Mouse (Mus musculus) mature B cell (primary cell): ENCODE measurements at regions not wholly inside any gene's neighbourhood (a gene's known extent, or its start where the extent isn't known, plus 50 kb on each side); places are given as distances from the start of the nearest gene placed in this dataset.

Source experiments
- in situ Hi-C: fragments of 300-500 bp; cut with MboI; formaldehyde crosslinking; loops from 2 replicates; pipeline ENCODE4 v1.14.3; 2019

DNA sequence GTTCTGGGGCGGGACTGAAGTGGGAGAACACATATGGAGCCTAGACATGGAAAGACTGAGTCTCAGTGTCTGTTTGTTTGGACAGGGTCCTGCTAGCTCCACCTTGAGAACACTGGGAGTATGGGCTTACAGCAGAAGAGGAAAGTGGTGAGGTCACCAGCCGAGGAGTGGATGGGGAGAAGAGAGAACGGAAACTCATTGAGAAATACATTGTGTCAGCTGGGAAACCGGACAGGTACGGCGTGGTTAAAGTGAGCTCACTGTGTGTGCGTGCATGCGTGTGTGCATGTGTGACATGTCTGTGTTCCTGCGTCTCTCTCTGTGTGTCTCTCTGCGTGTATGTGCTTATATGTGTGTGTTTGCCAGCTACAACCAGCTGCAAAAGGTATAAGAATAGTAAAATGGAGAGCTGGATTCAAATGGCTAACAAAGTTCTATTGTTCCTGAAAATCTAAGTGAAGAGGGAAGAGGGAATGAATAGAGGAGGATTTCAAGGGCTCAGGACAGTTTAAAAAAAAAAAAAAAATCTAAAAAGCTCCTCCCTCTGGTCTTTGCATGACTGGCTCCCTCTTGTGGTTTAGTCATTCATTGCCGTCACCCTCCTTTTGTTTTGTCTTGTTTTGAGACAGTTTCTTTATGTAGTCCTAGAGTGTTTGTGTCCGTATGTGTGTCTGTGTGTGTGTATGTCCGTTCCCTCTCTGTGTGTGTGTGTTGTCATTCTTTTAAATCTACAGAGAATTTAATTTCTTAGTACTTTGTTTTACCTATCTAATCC is 52.0 kb upstream of the Ak4 start:
- in situ Hi-C loops = loop anchor here (25.0 kb wide), 1 partner anchor 270 kb away; the partner anchor contains the start of gene Leprot

DNA sequence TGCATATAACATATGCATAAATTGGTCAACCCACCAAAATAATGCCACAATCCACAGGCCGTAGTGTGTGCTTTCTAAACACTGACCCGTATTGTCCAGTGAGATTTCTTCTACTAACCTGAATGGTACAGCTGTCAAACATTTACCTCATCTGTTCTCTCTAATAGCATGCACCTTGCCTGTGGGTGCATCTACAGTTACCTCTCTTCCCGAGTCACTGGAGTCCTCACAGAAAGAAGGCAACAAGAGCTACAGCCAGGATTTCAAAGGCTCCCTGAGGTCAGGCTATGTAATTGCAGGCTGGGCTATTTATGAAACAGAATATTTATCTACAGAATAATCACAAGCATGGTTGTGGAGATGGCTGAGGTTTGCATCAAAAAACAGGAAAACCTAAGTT is 53.8 kb upstream of the Ak4 start:
- in situ Hi-C loops = loop anchor here (25.0 kb wide), 1 partner anchor 272 kb away; the partner anchor contains the start of gene Leprot

- in situ Hi-C loops = loop anchor here (25.0 kb wide), 1 partner anchor 273 kb away; the partner anchor contains the start of gene Leprot
These were observed 54.4 kb upstream of the Ak4 start for GRCm38 (mm10) chr4:101364716-101365115.

DNA sequence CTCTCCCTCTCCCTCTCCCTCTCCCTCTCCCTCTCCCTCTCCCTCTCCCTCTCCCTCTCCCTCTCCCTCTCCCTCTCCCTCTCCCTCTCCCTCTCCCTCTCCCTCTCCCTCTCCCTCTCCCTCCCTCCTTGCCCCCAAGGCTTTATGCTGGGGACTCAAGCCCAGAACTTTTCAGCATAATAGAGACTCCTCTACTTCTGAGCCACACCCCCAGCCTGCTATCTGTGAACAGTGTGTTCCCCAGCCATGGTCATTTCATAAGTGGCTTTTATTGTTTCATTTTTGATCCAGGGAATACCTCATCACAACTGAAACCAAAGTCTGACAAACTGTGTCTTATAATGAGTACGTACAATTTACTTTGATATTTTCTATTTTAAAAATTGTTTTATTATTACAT is 55.8 kb upstream of the Ak4 start:
- in situ Hi-C loops = loop anchor here (25.0 kb wide), 1 partner anchor 274 kb away; the partner anchor contains the start of gene Leprot

- in situ Hi-C loops = loop anchor here (25.0 kb wide), 1 partner anchor 276 kb away; the partner anchor contains the start of gene Leprot
These were observed 57.3 kb upstream of the Ak4 start for GRCm38 (mm10) chr4:101361779-101362178.

DNA sequence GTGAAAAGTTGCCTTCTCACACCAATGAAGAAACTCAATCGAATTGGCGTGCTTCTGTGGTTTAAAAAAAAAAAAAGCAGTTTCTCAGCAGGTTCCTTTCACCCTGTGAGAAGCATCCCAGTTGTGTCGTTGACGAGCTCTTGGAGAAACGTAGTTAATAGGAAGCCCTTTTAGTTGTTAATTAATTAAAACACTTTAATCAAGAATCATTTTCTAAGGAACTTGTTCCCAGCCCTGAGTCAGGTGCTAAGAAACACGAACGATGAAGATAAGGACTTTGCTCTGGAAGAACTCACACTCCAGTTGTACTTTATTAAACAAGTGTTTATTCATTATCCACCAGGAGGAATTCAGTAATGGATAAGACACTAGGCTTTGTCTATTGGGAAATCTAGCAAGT is 58.8 kb upstream of the Ak4 start:
- in situ Hi-C loops = loop anchor here (25.0 kb wide), 1 partner anchor 277 kb away; the partner anchor contains the start of gene Leprot

DNA sequence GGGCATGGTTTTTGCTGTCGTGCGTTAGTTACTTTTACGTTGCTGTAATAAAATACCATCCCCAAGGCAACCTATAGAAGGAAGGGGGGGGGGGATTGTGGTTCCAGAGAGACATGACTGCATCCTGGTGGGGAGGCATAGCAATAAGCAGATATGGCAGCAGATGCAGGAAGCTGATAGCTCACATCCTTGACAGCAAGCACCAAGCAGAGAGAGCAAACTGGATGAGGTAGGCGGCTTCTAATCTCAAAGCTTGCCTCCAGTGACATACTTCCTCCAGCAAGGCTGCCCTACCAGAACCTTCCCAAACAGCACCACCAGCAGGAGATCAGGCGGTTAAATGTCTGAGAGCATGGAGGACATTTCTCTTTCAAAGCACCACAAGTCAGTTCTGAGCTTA is 60.0 kb upstream of the Ak4 start:
- in situ Hi-C loops = loop anchor here (25.0 kb wide), 1 partner anchor 278 kb away; the partner anchor contains the start of gene Leprot

GRCm38 (mm10) chr4:101358525-101358924 is 60.6 kb upstream of the Ak4 start:
- in situ Hi-C loops = loop anchor here (25.0 kb wide), 1 partner anchor 279 kb away; the partner anchor contains the start of gene Leprot

- in situ Hi-C loops = loop anchor here (25.0 kb wide), 1 partner anchor 279 kb away; the partner anchor contains the start of gene Leprot
These were observed 61.2 kb upstream of the Ak4 start for GRCm38 (mm10) chr4:101357923-101358322.

- in situ Hi-C loops = loop anchor here (25.0 kb wide), 1 partner anchor 280 kb away; the partner anchor contains the start of gene Leprot
These were observed 61.9 kb upstream of the Ak4 start for GRCm38 (mm10) chr4:101356954-101357891.

- in situ Hi-C loops = loop anchor here (25.0 kb wide), 1 partner anchor 281 kb away; the partner anchor contains the start of gene Leprot
These were observed 62.8 kb upstream of the Ak4 start for GRCm38 (mm10) chr4:101356093-101356953.

DNA sequence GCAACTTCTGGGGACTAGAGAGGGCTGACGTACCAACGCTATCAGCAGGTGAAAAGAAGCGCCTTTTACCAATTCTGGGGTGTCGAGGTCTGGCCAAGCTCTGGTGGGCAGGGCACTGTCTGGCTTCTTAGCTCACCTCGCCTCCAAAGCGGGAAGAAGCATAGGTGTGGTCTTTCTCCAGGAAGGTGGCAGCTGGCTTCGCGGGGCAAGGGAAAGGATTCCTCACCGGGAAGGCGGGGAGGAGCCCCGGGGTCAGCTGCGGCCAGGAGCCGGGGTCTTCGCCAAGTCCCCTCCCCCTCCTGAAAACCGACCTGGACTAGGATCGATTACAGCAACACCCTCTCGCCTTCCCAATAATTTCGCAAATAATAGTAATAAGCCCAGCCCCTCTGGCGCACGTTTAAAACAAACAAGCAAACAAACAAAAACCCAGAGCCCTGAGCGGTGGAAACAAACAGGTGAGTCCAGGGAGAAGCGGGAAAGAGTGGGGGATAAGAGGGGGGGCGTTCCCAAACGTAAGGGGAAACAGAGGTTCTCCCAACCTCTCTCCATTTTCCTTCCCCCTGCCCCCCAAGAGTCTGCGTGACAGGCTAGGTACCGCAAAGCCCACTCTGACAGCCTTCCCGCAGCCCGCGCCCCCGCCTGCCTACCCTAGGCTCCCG is 63.5 kb upstream of the Ak4 start:
- in situ Hi-C loops = loop anchor here (25.0 kb wide), 1 partner anchor 282 kb away; the partner anchor contains the start of gene Leprot

DNA sequence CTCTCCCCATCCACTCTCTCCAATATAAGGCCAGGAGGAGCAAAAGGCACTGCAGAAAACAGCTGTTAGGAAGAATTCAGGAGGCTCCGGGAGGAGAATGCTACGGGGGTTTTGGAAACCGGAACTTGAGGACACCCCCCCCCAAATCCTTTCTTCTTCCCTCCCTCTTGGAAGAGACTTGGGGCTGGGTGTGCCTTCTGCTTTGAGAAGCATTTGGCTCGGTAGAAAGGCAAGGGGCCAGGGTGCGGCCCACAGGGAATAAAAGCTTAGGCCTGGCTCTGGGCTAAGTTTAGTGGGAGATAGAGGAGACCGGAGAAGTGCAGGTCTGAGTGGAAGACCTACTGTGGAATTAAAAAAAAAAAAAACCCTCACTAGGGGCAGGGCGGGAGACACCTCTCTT is 64.1 kb upstream of the Ak4 start:
- in situ Hi-C loops = loop anchor here (25.0 kb wide), 1 partner anchor 282 kb away; the partner anchor contains the start of gene Leprot

- in situ Hi-C loops = loop anchor here (25.0 kb wide), 1 partner anchor 283 kb away; the partner anchor contains the start of gene Leprot
These were observed 64.8 kb upstream of the Ak4 start for GRCm38 (mm10) chr4:101354086-101354855.

DNA sequence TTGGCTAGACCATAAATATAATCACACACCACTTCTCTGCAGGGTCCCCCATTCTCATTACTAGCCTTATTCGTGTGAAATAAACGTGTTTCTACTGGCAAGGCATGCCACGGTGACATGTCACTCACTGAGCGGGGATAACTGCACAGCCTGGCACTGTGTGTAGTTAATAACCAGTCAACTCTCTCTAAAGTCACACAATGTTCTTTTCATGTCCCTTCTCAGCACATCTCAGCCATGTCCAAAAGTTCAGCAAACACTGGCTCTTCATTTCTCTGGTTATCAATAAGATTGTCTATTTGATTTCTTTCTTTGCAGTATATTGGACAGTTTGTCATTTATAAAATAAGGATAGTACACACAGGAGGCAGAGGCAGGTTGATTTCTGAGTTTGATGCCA is 66.9 kb upstream of the Ak4 start:
- in situ Hi-C loops = loop anchor here (25.0 kb wide), 1 partner anchor 285 kb away; the partner anchor contains the start of gene Leprot

DNA sequence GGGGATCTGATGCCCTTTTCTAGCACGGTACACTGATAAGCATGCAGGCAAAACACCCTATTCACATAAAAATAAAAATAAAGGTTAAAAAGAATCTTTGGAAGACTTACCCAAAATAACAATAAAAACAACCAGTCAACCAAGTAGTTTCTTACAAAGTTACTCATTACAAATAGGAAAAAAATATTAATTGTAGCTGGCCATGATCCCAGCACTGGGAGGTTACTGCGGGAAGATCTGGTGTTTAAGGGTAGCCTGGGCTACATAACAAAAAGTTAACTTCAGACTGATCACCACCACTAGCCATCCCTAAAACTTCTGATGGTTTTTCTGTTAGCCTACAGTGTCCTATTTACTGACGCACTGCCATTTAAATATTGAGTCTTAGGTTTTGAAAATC is 67.4 kb upstream of the Ak4 start:
- in situ Hi-C loops = loop anchor here (25.0 kb wide), 1 partner anchor 286 kb away; the partner anchor contains the start of gene Leprot

DNA sequence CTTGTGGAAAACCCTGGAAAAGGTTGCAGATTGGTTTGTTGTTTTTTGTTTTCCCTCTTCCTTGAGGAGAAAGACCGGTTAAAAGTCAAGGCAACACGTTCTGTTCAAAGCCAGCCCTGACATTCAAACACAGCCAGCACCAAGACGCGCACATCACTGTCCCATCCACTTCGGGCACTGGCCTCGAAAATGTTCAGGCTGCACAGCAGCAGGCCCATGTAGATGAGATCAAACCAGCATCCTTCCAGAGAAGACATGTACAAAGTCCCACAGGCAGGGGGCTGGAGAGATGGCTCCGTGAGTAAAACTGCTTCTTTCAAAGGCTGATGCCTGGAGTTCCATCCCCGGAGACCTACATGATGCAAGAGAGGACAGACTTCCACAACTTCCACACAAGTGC is 68.4 kb upstream of the Ak4 start:
- in situ Hi-C loops = loop anchor here (25.0 kb wide), 1 partner anchor 287 kb away; the partner anchor contains the start of gene Leprot

GRCm38 (mm10) chr4:101350222-101350621 is 68.9 kb upstream of the Ak4 start:
- in situ Hi-C loops = loop anchor here (25.0 kb wide), 1 partner anchor 287 kb away; the partner anchor contains the start of gene Leprot

- in situ Hi-C loops = no loop called here
These were observed 69.7 kb upstream of the Ak4 start for GRCm38 (mm10) chr4:101349413-101349812.
